Mouse (Mus musculus) cerebellum, adult 9-11 months (tissue): ENCODE measurements at regions not wholly inside any gene's neighbourhood (a gene's known extent, or its start where the extent isn't known, plus 50 kb on each side); places are given as distances from the start of the nearest gene placed in this dataset.

Source experiments
- DNase-seq: peaks from one replicate; pipeline ENCODE4 v3.0.0; 2022

DNA sequence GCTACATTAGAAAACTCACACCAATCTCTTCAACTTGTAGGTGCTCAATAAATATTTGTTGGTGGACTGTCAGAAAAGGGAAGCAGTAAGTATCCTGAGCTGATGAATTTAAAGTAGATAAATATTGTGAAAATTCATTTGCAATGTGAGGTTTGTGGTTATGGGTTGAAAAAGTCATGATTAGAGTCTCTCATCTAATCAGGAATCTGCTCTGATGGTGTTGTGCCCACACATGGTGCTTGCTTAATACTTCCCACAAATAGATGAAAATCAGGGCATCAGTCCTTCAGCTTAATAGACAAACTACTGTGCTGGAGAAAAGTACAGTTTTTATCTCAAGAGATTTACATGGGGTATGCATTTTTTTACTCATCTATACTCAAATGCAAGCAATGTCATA, 59.9 kb downstream of the S1pr1 start:
- no peak for DNase-seq

- DNase-seq, result no peak
Observed at GRCm38 (mm10) chr3:115652236-115652635, 62.6 kb downstream of the S1pr1 start.

GRCm38 (mm10) chr3:115649338-115650117, 65.3 kb downstream of the S1pr1 start:
- DNase-seq, result no peak

DNA sequence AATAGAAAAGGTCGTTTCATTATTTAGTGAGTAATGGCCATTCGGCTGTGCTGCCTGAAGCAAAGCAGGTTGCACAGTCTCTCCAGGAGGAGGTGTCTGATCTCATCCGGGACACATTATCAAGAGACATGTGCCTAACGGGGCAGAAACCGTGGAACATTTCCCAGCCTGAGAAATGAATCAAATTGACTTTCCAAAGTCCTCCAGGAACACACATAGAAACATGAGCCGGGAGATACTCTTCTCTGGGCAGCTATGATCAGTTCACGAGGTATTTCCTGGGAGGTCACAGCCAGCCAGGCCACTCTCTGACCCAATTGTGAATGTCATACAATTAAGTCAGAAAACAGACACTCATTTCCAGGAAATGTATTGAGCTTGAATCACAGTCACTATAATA, 67.9 kb downstream of the S1pr1 start:
- no peak for DNase-seq

DNA sequence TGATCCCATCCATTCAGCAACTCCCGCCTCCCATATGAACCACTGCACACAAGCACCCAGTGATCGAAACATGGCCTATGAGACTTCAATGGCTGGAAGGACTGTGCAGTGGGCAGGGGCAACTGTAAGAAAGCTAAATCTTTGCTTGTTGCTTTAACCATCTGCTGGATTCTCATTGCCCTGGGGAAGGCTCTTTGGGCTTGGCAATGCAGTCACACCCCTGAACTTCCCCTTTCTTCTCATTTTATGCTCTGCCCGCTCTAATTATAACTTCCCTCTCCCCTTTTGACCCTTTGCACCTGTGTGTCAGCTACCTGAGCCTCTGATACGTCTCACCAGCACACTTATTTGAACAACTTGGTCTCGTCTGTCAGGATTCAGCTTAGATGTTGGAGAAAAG, 70.6 kb downstream of the S1pr1 start:
- no peak for DNase-seq

- DNase-seq, result peak; percentile 67
Observed at GRCm38 (mm10) chr3:115642846-115643260, 72.0 kb downstream of the S1pr1 start.

DNA sequence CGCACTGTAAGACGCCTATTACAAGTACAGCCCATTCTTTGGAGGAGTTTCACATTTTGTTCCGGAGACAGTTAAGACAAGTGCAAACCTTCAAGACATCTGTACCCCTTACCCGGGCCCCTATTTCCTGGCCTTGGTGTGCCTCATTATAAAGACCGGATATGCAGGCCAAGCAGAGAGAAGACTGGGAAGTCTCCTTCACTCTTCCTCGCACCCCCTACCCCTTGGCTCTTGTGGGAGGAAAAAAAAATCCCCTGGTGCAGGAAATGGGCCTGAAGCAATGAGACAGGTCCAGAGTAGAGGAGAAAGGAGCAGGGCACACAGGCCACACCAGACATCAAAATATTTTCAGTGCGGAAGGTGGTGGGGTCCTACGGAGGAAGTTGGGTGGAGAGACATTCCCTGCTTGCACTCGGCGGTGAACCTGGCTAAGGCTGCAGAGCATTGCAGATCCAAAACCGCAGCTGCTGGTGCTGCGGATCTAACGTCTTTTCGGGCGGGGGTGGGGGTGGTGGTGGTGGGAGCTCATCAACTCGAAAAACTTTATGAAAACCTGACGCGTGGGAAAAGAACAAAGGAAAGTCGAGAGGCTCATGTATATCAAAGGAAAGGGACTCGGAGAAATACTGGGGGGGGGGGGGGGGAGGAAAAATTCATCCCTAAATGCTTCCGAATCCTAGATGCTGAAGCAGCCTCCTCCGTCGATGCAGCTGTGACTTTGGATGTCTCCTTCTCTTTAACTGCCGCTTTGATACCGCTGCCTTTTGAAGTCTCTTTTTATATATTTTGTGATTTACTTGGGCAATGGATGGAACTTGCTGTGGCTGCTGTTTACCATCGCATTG, 72.6 kb downstream of the S1pr1 start:
- DNase-seq, result peak; percentile 2

- DNase-seq, result no peak
Observed at GRCm38 (mm10) chr3:115641411-115641810, 73.5 kb downstream of the S1pr1 start.

DNA sequence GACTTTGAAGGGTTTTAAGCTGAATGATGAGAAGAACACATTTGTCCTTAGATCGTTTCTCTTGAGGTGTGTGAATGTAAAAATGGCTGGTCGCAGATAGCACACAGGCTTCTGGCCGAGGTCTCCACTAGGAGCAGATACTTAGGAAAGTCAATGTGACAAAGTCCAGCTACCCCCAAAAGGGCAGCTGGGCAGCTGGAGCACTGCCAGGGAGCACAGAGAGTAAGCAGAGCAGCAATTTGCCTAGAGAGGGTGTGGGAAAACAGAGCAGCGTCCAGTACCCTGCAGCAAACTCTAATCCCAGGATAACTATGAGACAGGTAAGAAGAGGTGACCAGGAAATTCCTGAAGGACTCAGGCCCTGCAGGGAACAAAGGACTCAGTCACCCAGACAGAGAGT, 79.4 kb downstream of the S1pr1 start:
- DNase-seq, result no peak

DNA sequence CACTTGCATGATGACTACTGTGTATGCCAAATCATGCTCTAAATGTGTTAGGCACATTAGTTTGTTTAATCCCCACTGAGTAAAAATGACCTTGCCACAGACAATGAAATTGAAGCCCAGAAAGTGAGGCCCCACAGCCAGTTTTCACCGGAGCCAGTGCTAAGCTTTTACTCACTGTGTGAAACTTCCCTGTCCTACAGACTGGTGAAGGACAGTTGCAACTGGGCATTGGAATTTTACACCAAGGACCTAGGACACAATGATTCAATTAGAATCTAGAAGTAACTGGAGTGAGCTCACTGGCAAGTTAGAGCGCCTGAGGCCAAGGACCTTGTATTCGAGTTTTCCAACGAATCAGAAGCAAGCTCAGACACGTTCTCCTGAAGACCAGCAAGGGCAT, 79.8 kb downstream of the S1pr1 start:
- DNase-seq, result no peak

DNA sequence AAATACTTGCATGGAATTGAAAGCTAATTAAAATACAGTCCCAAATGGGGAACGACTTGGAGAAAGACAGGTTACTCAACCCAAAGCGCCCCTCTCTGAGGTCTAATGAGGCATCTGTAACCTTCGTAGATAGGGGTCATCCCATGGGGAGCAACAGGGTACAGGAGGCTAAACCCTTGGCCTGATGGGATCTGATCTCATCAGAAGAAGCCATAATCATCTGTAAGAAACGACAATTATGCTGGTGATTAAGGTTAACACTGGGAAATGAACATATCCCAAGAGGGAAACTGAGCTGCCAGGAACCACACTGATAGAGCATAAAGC, 82.5 kb downstream of the S1pr1 start:
- DNase-seq, result no peak

DNA sequence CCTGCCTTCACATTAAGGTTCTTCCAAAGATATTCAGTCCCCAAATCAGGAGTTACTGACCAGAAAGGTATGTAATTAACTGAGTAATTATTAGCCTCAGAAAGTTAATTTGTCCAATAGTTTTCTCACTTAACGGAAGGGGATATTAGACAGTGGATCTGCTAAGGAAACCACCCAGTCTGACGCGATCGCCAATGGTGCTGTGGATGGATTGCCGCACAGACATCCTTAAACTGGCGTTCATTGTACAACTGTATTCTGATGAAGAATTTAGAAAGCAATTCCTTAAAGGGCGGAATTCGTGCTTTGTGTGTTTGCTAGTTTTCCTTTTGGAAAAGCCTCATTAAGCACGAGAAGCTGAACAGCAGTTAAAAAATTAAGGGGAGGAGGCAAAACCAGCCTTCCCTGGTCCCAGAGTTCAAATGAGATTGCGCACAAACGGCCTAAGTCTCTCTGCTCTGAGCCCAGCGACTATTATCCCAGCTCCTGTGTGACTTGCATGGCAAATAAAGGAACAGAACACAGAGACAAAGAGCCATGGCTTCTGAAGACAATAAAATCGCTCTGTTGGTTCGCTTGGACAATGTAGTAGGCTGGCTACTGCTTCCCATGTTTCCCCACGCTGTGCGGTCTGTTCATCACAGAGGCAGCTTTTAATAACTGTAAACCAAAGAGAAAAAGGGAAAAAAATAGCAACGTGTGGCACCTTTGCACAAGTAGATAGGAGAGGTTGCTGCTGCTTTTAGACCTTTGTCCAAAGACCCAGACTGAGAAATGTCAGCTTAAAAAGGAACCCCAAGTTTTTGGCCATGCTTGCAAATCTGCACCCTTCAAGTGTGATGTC, 83.1 kb downstream of the S1pr1 start:
- peak; percentile 20 for DNase-seq

GRCm38 (mm10) chr3:115622920-115623319, 92.0 kb downstream of the S1pr1 start:
- no peak for DNase-seq

- no peak for DNase-seq
Observed at GRCm38 (mm10) chr3:115622300-115622699, 92.6 kb downstream of the S1pr1 start.

GRCm38 (mm10) chr3:115619970-115620369, 94.9 kb downstream of the S1pr1 start:
- no peak for DNase-seq

DNA sequence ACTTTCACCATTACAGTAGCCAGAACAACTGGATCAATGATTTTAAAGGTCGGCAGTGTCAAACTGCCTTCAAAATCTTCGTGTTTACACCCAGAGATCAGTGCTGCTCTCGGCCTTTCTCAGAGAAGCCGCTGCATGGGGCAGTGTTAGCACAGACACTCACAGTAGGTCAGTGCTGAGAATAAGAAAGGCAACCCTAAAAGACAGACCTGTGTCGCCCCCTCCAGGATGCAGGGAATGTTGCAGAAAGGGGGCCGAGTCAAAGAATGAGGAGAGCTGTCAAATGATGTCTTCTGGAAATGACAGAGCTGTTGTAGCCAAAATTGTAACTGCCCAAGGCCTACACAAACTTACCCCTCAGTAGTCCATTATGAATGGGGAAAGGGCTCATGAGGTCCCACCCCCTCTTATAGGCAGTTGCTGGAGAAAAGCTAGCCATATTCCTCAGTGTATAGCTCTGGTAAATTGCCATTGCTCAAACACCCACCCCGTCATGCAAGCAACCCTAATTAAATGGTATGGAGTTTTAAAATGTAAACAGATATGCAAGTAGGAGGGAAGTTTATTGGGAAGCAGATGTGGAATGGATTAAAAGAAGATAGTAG, 98.8 kb downstream of the S1pr1 start:
- DNase-seq, result peak; percentile 41

DNA sequence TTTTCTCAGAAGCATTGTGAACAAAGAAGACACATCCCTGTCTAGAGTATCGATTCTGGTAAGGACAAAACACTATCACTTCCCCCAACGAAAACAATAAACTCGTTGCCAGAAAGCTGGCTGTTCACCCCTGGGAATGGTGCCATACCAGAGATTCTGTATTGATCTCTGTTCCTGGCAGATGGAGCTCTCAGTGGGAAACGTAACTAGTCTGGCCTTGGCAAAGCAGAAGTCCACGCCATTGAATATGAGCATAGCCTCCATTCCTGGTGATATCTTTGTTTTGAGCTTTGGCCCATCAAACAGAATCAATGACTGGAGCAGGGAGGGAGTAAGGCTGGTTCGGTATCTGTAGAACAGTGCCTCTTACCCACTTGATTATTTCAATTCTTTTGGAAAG, 102.0 kb downstream of the S1pr1 start:
- no peak for DNase-seq

DNA sequence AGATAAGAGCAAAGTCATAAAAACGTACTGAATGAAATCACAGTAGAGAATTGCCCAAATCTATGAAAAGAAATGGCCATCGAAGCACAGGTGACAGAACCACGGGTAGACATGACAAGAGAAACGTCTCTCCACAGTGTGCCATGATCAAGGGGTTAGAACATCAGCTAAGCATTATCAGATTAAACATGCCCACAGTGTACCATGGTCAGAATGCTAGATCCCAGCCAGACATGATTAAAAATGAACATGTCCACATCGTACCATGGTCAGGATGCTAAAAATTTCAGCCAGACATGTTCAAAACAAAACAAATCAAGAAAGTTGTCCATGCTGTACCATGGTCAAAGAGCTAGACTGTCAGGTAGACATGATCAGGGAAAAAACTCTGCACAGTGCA, 106.8 kb downstream of the S1pr1 start:
- no peak for DNase-seq

- no peak for DNase-seq
Observed at GRCm38 (mm10) chr3:115604734-115605279, 110.1 kb downstream of the S1pr1 start.

DNA sequence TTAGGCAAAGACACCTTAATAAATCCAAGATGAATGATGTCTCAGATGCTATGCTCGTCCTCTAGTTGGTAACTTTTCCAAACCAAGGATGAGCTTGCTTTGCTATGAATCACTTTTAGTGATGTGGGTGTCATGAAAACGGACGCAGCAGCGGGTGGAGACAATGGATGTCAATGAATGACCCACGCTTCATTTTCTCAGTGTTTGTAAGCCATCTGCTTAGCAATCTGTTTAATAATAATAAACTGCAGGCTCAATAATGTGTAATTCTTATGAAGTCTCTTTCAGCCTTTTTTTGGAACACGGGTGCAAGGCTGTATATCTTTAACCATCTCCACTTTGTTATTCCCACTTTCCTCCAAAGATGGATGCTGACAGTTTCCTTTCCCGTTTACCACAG, 110.6 kb downstream of the S1pr1 start:
- DNase-seq, result no peak

DNA sequence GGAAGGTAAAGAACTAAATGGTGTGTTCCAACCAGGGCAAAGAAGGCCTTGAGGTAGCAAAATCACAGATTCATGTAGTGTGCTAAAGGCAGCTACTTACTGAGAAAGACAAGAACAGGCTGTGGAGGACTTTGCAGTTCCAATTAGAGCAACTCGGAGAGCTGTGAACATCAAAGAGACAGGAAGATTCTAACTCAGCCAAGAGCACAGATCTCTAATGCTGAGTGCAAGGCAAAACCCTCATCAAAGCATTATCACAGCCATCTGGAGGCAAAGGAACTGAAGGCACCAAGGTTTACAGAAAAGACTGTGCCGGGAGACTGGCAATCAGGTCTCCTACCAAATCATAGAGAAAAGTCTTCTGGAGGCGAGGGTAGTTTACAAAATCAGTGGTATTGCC, 111.1 kb downstream of the S1pr1 start:
- no peak for DNase-seq

- no peak for DNase-seq
Observed at GRCm38 (mm10) chr3:115599281-115599680, 115.6 kb downstream of the S1pr1 start.

- DNase-seq, result peak; percentile 11
Observed at GRCm38 (mm10) chr3:115596523-115596922, 118.3 kb downstream of the S1pr1 start.
